Mouse (Mus musculus) liver, embryonic 16.5 days (tissue): ENCODE results near the gene Gp2. TPM values are rescaled to one million over a fixed set of nuclear protein-coding genes. Genes with fewer than 3 reads are reported as not detected.

Source experiments
- ATAC-seq: fragments of 200-750 bp; cut with Nextera tagmentation; 2 replicates; pipeline ENCODE4 v1.8.0; 2017; ENCODE audit warnings: low read depth, mild to moderate bottlenecking, moderate number of reproducible peaks, moderate library complexity
- H3K27ac ChIP-seq: fragments of 300-500 bp; sonication (generic); 2 replicates; pipeline ENCODE4 v1.5.1; 2014; ENCODE audit warnings: mild to moderate bottlenecking, low read length
- H3K27me3 ChIP-seq: fragments of 300-500 bp; sonication (generic); 2 replicates; pipeline ENCODE4 v1.6.1; 2014; ENCODE audit warnings: low read depth, low read length, mixed read lengths; ENCODE audit not compliant: control insufficient read depth, insufficient read depth
- H3K36me3 ChIP-seq: fragments of 300-500 bp; sonication (generic); 2 replicates; pipeline ENCODE4 v1.6.1; 2014; ENCODE audit warnings: mild to moderate bottlenecking; ENCODE audit not compliant: control insufficient read depth, insufficient read depth
- H3K4me1 ChIP-seq: fragments of 300-500 bp; sonication (generic); 2 replicates; pipeline ENCODE4 v1.6.1; 2014; ENCODE audit warnings: low read depth, low read length, mixed read lengths; ENCODE audit not compliant: control insufficient read depth
- H3K4me2 ChIP-seq: fragments of 300-500 bp; sonication (generic); 2 replicates; pipeline ENCODE4 v1.6.1; 2014; ENCODE audit warnings: low read depth, low read length, mixed read lengths
- H3K4me3 ChIP-seq: fragments of 300-500 bp; sonication (generic); 2 replicates; pipeline ENCODE4 v1.5.1; 2014; ENCODE audit warnings: low read depth, mild to moderate bottlenecking, low read length
- H3K9ac ChIP-seq: fragments of 300-500 bp; sonication (generic); 2 replicates; pipeline ENCODE4 v1.6.1; 2014; ENCODE audit warnings: low read depth, low read length
- H3K9me3 ChIP-seq: fragments of 300-500 bp; sonication (generic); replicated peaks from 2 replicates; pipeline ENCODE4 v1.6.1; 2016; ENCODE audit warnings: low read length; ENCODE audit not compliant: control insufficient read depth
- WGBS: fragments of 180-500 bp; shearing (Covaris S2); extraction: QIAGEN DNeasy Blood & Tissue Kit; methylation state at CpG from one replicate; pipeline ENCODE4 v1.1.7; 2014; ENCODE audit not compliant: insufficient replicate concordance; 5-methylcytosine and 5-hydroxymethylcytosine counted together
- polyA plus RNA-seq: library from polyadenylated mRNA; unstranded; fragments of >200 nt; fragmentation: Nextera tagmentation; extraction: Ambion mirVana; gene quantifications from 2 replicates; pipeline ENCODE4 v1.2.1, GENCODE M21; 2015

Gene Gp2
- polyA plus RNA-seq, 1 experiment from 2014 or later = not detected

DNA sequence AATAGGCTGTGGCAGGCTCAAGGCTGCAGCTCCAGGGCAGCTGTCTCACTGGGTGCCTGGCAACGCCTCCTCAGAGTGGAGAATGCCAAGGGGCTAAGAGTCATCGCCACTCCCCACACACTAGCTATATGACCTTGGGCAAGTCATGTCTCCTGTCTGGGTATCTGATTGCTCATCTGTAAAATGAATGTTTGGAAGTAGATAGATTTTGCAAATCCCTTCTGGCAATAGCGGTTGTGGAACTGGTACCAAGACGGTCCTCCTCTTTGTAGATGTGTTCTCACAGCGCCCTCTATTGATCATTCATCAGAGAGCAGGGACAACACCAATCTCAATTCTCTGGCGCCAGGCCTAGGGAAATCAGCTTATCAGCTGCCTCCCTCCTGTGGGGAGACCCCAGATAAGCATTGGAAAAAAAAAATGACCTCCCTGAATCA lies 31.9 kb downstream of the Gp2 start:
- Histone ChIP-seq H3K9me3 (no peaks in the 10 kb centered on the region), H3K27ac (no peak overlapping the region), H3K27me3 (no peaks in the 10 kb centered on the region), H3K9ac (no peak overlapping the region), H3K36me3 (no peaks in the 10 kb centered on the region), H3K4me2 (no peak overlapping the region), H3K4me3 (no peak overlapping the region), H3K4me1 (no peaks in the 10 kb centered on the region)
- 16% methylated on average over 6 of the region's 6 CpGs for WGBS
- no peak for ATAC-seq

DNA sequence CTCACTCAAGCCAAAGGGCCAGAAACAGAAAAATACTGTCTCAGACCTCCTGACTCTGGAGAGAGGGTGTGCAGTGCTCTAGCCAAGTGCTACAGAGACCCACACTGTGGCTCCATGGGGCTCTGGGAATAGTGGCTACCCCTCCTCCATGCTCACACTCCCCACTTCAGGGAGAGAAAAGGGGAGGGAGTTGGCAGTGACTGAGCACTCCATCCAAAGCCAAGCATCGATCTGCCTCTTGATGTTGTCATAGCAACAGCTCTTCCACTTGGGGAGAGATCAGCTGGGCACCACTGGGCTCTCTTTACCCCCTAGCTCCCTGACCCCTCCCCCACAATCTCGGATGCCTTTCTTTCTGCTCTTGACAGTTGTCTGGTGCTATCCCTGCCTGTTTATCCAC lies 38.4 kb downstream of the Gp2 start:
- Histone ChIP-seq H3K4me3 (no peak overlapping the region), H3K27ac (no peak overlapping the region)
- WGBS = 3% methylated on average over 2 of the region's 2 CpGs

DNA sequence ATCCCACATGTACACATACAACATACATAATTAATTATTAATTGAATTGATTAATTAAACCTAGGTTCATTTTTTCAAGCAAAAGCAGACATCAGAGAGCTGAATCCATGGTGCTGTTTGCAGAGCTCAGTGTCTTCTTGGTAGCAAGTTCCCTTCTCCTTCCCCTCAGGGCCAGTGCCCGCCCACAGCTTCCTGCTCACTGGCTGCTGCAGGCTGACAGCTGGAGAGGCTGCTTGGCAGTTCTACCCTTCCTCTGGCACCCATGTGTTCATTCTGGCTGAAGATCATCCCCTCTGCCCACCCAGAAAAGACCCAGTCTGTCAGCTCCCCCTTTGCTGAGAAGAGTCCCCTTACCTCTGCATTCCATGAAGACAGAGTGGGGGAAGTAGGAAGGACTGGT lies 40.6 kb downstream of the Gp2 start:
- Histone ChIP-seq H3K36me3 (no peaks in the 10 kb centered on the region), H3K4me2 (no peak overlapping the region), H3K27me3 (no peaks in the 10 kb centered on the region), H3K9ac (no peak overlapping the region), H3K4me3 (no peak overlapping the region), H3K9me3 (no peaks in the 10 kb centered on the region), H3K4me1 (no peaks in the 10 kb centered on the region), H3K27ac (no peak overlapping the region)
- no peak for ATAC-seq
- WGBS = 21% methylated on average over 1 of the region's 1 CpGs

More for the DNA sequence above, 38.4 kb downstream of the Gp2 start:
- Histone ChIP-seq H3K36me3 (no peaks in the 10 kb centered on the region), H3K4me2 (no peak overlapping the region), H3K9ac (no peak overlapping the region), H3K27me3 (no peaks in the 10 kb centered on the region), H3K9me3 (no peaks in the 10 kb centered on the region), H3K4me1 (no peaks in the 10 kb centered on the region)
- ATAC-seq = no peak

DNA sequence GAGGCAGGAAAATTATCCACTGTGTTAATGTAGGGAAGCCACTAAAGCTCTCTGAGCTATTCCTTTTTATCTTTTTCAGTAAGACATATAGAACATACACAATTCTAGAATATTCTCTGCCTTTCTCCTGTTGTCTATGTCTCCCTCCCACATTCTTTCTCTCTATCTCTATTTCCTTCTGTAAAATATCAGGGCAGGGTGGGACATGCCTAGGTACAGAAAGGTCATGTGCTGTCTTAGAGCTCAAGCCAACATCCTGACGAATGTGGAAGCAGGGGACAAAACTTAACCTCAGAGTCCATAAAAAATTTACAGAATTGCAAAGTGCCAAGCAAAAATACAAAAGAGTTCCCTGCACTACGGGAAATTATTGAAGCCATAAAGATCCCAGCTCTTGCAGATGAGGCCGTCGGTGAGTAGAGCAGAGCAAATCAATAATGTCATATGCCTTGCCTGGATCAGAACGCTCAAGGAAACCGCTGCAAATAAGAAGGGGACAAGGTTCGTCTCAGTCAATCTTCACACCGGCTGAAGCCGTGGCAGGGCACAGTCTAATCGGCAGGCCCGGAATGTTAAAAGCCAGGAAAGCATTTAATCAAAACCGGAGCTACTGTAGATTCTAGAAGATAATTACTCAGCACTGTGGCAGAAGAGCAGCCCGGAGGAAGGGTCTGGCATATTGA lies 64.9 kb downstream of the Gp2 start:
- Histone ChIP-seq H3K4me1 (no peaks in the 10 kb centered on the region), H3K36me3 (no peaks in the 10 kb centered on the region), H3K27ac (no peak overlapping the region), H3K27me3 (no peaks in the 10 kb centered on the region), H3K9me3 (no peaks in the 10 kb centered on the region), H3K9ac (no peak overlapping the region), H3K4me2 (no peak overlapping the region), H3K4me3 (no peak overlapping the region)
- 64% methylated on average over 13 of the region's 13 CpGs for WGBS
- no peak for ATAC-seq

Other genes with a start within 250 kb of the Gp2 start
- gene Umod, start 20.0 kb upstream of the Gp2 start, polyA plus RNA-seq = not detected in 2 replicates
- gene Acsm5, start 60.2 kb upstream of the Gp2 start, polyA plus RNA-seq = 0.19 and 0.46 TPM in 2 replicates
- gene Pdilt, start 64.2 kb upstream of the Gp2 start, polyA plus RNA-seq = not detected in 2 replicates
- gene Acsm2, start 95.1 kb upstream of the Gp2 start, polyA plus RNA-seq = not detected in 2 replicates
- 15.5 and 16.7 TPM in 2 replicates for gene Acsm1, start 147.7 kb upstream of the Gp2 start, polyA plus RNA-seq
- not detected in 2 replicates for gene Acsm4, start 230.7 kb upstream of the Gp2 start, polyA plus RNA-seq